Mouse (Mus musculus) testis, adult 2 months (tissue): ENCODE results near the gene Nts. TPM values are rescaled to one million over a fixed set of nuclear protein-coding genes. Genes with fewer than 3 reads are reported as not detected.

Source experiments
- H3K27ac ChIP-seq: fragments of 200-500 bp; 2 replicates; pipeline ENCODE4 v1.5.1; 2012; ENCODE audit warnings: low read depth, low read length; ENCODE audit not compliant: control insufficient read depth, insufficient read depth
- H3K27me3 ChIP-seq: fragments of 200-500 bp; 2 replicates; pipeline ENCODE4 v1.6.1; 2012; ENCODE audit warnings: mild to moderate bottlenecking, low read length, moderate library complexity; ENCODE audit not compliant: control insufficient read depth, insufficient read depth
- H3K36me3 ChIP-seq: fragments of 200-500 bp; 2 replicates; pipeline ENCODE4 v1.6.1; 2012; ENCODE audit warnings: mild to moderate bottlenecking, low read length; ENCODE audit not compliant: control insufficient read depth, insufficient read depth
- H3K4me1 ChIP-seq: fragments of 200-500 bp; 2 replicates; pipeline ENCODE4 v1.6.1; 2012; ENCODE audit warnings: low read length; ENCODE audit not compliant: control insufficient read depth, insufficient read depth
- H3K4me3 ChIP-seq: fragments of 200-500 bp; 2 replicates; pipeline ENCODE4 v1.5.1; 2012; ENCODE audit warnings: low read depth, mild to moderate bottlenecking, low read length, moderate library complexity, mixed read lengths; ENCODE audit not compliant: control insufficient read depth
- CTCF ChIP-seq: fragments of 200-500 bp; IDR thresholded peaks from 2 replicates; pipeline ENCODE4 v1.5.1; 2012; ENCODE audit warnings: low read depth, mild to moderate bottlenecking, inconsistent platforms, low read length, moderate library complexity; ENCODE audit not compliant: control insufficient read depth, insufficient read depth, insufficient replicate concordance
- POLR2A ChIP-seq: fragments of 200-500 bp; IDR thresholded peaks from 2 replicates; pipeline ENCODE4 v1.6.1; 2012; ENCODE audit warnings: low read depth, mild to moderate bottlenecking, inconsistent platforms, low read length, moderate library complexity; ENCODE audit not compliant: control insufficient read depth
- polyA plus RNA-seq: library from polyadenylated mRNA; depleted of rRNA; stranded (reverse); fragments of >200 nt; gene quantifications from 2 replicates; pipeline ENCODE4 v1.2.3, GENCODE M21; 2012; rRNA removed

Nts gene
- polyA plus RNA-seq, result not detected in 2 replicates

GRCm38 (mm10) chr10:102490386-102490785 is at the start of gene Nts:
TSS of gene Nts (minus strand) at chr10:102490486.
- no peak for TF ChIP-seq POLR2A
- no peak for TF ChIP-seq CTCF
- Histone ChIP-seq H3K4me1 (no peaks in the 10 kb centered on the region), H3K4me3 (no peak within 1 kb of the TSS), H3K36me3 (no peaks in the 10 kb centered on the region), H3K27me3 (no peaks in the 10 kb centered on the region), H3K27ac (no peak within 1 kb of the TSS)

DNA sequence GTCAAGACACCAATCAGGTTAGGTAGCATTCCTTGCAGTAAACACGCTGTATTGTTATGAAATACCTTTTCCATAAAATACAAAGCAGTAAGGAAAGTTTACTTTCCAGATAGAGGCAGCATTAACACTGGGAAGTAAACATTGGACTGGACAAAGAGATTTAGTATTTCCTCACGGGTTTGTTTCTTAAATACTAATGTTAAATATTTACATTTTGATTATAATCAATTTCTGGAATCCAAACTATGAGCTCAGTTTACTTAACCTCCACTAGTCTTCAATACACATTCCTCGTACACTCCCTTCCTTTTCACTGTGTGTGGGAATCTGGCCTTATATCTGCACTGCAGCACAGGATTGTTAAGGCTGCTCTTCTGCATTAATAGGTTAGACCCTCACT is 37.6 kb upstream of the Nts start:
- Histone ChIP-seq H3K4me1 (peaks cover 2% of the 10 kb centered on the region; the same call in 1 of the 2 replicates), H3K27ac (no peak overlapping the region), H3K36me3 (no peaks in the 10 kb centered on the region), H3K4me3 (no peak overlapping the region), H3K27me3 (no peaks in the 10 kb centered on the region)
- no peak for TF ChIP-seq CTCF
- TF ChIP-seq POLR2A, result no peak

- Histone ChIP-seq H3K4me3 (no peak overlapping the region), H3K4me1 (0 out of 2 replicates have a peak, but pooled peaks cover 2% of the 10 kb centered on the region), H3K27ac (no peak overlapping the region), H3K27me3 (no peaks in the 10 kb centered on the region), H3K36me3 (no peaks in the 10 kb centered on the region)
- no peak for TF ChIP-seq POLR2A
- no peak for TF ChIP-seq CTCF
Observed at GRCm38 (mm10) chr10:102514159-102514558, 23.9 kb upstream of the Nts start.

DNA sequence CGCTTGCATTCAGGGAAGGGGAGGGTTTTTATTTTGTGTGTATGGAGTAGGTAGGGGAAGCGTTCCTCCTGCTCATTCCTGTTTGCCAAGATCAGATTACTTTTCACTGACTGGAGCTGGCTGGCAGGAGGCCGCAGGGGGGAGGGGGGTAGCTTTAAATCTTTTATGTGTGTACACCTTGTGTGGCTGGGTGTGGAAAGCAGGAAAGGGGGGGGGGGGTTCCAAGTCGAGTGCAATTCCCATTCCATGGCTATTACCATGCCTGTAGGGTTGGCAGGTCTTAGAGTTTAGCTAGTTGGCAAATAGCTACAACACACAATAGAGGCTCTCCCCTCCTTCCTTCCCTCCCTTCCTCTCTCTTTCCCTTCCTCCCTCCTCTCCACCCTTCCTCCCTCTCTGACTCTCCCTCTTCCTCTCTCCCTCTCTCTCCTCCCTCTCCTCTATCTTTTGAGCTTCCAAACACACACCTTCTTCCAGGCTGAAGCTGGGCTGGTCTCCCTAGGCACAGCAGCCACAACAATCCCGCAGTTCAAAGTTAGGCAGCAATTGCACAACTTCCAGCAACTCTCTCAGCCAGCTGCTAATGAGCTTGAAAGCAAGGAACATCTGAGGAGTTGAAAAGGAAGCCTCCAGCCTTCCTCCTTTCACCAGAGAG is 21.6 kb upstream of the Nts start, which contains the start of gene Rassf9:
Gene Rassf9, plus strand, starts transcription at position 416 of the 655 bp plus-strand sequence.
- 0 out of 2 replicates have a peak, but pooled peaks cover 2% of the 10 kb centered on the region for H3K4me1 ChIP-seq
- H3K36me3 ChIP-seq, result no peaks in the 10 kb centered on the region
- no peak within 1 kb of the TSS for H3K27ac ChIP-seq
- no peaks in the 10 kb centered on the region for H3K27me3 ChIP-seq
- H3K4me3 ChIP-seq, result no peak within 1 kb of the TSS
- TF ChIP-seq POLR2A (no peak), CTCF (no peak)

DNA sequence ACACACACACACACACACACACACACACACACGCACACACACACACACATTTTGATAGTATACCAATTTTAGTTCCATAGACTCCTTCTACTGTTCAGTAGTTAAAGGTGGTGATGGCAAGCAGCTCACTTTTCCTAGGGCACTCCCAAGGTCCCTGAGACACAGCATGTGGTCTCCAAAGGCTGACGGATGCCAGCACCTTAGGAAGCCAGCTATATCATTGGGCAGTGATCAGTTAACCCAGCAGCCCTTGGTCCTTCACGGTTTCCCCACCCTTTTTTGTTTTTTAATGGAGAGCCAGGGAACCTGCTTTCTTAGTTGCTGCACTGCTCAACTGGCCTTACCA is 21.1 kb upstream of the Nts start:
- H3K27ac ChIP-seq, result no peak overlapping the region
- 0 out of 2 replicates have a peak, but pooled peaks cover 2% of the 10 kb centered on the region for H3K4me1 ChIP-seq
- H3K27me3 ChIP-seq, result no peaks in the 10 kb centered on the region
- TF ChIP-seq POLR2A (no peak), CTCF (no peak)
- no peak overlapping the region for H3K4me3 ChIP-seq
- no peaks in the 10 kb centered on the region for H3K36me3 ChIP-seq

DNA sequence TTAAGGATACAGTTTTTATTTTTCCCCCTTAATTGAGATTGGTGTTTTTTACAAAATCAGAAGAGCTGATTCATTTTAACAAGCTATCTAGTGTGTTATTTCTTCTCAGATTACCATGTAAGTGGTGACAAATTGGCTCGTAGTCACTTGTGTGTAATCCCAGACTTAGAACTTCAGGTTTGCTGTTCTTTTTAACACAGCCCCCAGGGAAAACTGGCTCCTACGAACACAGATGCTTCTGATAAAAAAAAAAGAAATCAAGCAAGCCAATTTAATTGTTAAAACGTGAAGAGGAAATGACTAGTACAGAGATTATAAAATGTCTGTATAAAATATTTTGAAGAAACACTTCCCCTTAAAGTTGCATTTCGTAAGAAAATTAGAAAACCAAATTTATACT is 17.1 kb upstream of the Nts start:
- Histone ChIP-seq H3K27ac (no peak overlapping the region), H3K36me3 (no peaks in the 10 kb centered on the region), H3K4me1 (0 out of 2 replicates have a peak, but pooled peaks cover 2% of the 10 kb centered on the region), H3K27me3 (no peaks in the 10 kb centered on the region), H3K4me3 (no peak overlapping the region)
- no peak for TF ChIP-seq CTCF
- no peak for TF ChIP-seq POLR2A

GRCm38 (mm10) chr10:102498754-102499153 is 8.5 kb upstream of the Nts start:
- H3K4me1 ChIP-seq, result no peaks in the 10 kb centered on the region
- H3K36me3 ChIP-seq, result no peaks in the 10 kb centered on the region
- no peaks in the 10 kb centered on the region for H3K27me3 ChIP-seq
- TF ChIP-seq CTCF, result no peak
- no peak for TF ChIP-seq POLR2A
- no peak overlapping the region for H3K4me3 ChIP-seq
- H3K27ac ChIP-seq, result no peak overlapping the region
